15 mouse cellular contexts compared by ENCODE assay signal in the genomic region with DNA sequence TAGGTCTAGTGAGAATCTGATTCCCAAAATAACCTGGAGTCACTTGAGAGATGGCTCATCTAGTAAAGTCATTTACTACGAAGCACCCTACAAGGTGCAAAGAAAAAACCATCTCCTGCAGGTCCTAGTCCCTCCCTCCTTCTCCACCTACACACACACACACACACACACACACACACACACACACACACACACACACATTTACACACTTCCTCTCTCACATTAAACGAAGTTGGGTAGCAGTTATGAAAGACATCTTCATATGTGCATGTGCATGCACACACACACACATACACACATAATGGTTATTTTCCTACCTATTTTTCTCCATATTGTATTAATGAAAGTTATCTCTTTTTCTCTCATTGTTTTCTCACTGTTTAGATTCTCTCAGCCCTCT.
DNase-seq lines count a peak whose midpoint lies in the region; ATAC-seq and TF ChIP-seq lines count a peak whose summit lies in the region.
"Had no signal": no experiment of that assay in that cellular context is flagged by ENCODE, and none has a peak within 500 bp of the region (broad histone marks: within the 10 kb centered on the region; RNA-seq: fewer than 3 reads in every experiment).

No protein-coding gene starts in this region.

- no peaks in the 10 kb centered on the region for H3K36me3 ChIP-seq in forebrain, embryonic 11.5 days (ENCODE audit: control insufficient read depth, insufficient read depth, low read length)
- H3K36me3 ChIP-seq in forebrain, embryonic 12.5 days (replicated peaks): no peaks in the 10 kb centered on the region
- H3K36me3 ChIP-seq in neural tube, embryonic 14.5 days (ENCODE audit: control insufficient read depth, insufficient read depth, low read length): no peaks in the 10 kb centered on the region
- 0 out of 2 replicates have a peak, but pooled peaks cover 3% of the 10 kb centered on the region for H3K36me3 ChIP-seq in midbrain, embryonic 13.5 days
- no peaks in the 10 kb centered on the region for H3K36me3 ChIP-seq in intestine, postnatal 0 days (ENCODE audit: control insufficient read depth, insufficient read depth)
- H3K36me3 ChIP-seq: kidney, embryonic 15.5 days; limb, embryonic 13.5 days; liver, embryonic 12.5 days had no signal

- H3K4me1 ChIP-seq in forebrain, embryonic 11.5 days (replicated peaks; ENCODE audit: control insufficient read depth, insufficient read depth, low read length): no peaks in the 10 kb centered on the region
- H3K4me1 ChIP-seq in forebrain, embryonic 12.5 days: no peaks in the 10 kb centered on the region
- H3K4me1 ChIP-seq in neural tube, embryonic 14.5 days (ENCODE audit: control insufficient read depth, insufficient read depth, low read length): no peaks in the 10 kb centered on the region
- 0 out of 2 replicates have a peak, but pooled peaks cover 4% of the 10 kb centered on the region for H3K4me1 ChIP-seq in midbrain, embryonic 13.5 days (replicated peaks)
- H3K4me1 ChIP-seq in intestine, postnatal 0 days (replicated peaks; ENCODE audit: control insufficient read depth, insufficient read depth, low read length): no peaks in the 10 kb centered on the region
- H3K4me1 ChIP-seq: kidney, embryonic 15.5 days; limb, embryonic 13.5 days; liver, embryonic 12.5 days; megakaryocyte, embryonic 14.5 days had no signal

- H3K9ac ChIP-seq in forebrain, embryonic 11.5 days (ENCODE audit: low read length): no peak overlapping the region
- no peak overlapping the region for H3K9ac ChIP-seq in forebrain, embryonic 12.5 days
- no peak overlapping the region for H3K9ac ChIP-seq in neural tube, embryonic 14.5 days (replicated peaks; ENCODE audit: low read depth, low read length)
- no peak overlapping the region for H3K9ac ChIP-seq in midbrain, embryonic 13.5 days (replicated peaks)
- no peak overlapping the region for H3K9ac ChIP-seq in intestine, postnatal 0 days (ENCODE audit: low read depth, low read length)
- H3K9ac ChIP-seq: kidney, embryonic 15.5 days; limb, embryonic 13.5 days; liver, embryonic 12.5 days; neural tube, embryonic 13.5 days had no signal

- no peak overlapping the region for H3K4me2 ChIP-seq in forebrain, embryonic 11.5 days (ENCODE audit: low read depth, low read length, severe bottlenecking)
- H3K4me2 ChIP-seq in forebrain, embryonic 12.5 days: no peak overlapping the region
- H3K4me2 ChIP-seq in neural tube, embryonic 14.5 days (ENCODE audit: low read depth, low read length): no peak overlapping the region
- H3K4me2 ChIP-seq in midbrain, embryonic 13.5 days (replicated peaks): no peak overlapping the region
- H3K4me2 ChIP-seq in intestine, postnatal 0 days (replicated peaks; ENCODE audit: low read depth): no peak overlapping the region
- H3K4me2 ChIP-seq: heart, embryonic 11.5 days; kidney, embryonic 15.5 days; limb, embryonic 13.5 days; liver, embryonic 12.5 days; neural tube, embryonic 13.5 days had no signal

- H3K4me3 ChIP-seq in forebrain, embryonic 11.5 days (ENCODE audit: low read depth, low read length): no peak overlapping the region
- H3K4me3 ChIP-seq in forebrain, embryonic 12.5 days (replicated peaks): no peak overlapping the region
- H3K4me3 ChIP-seq in neural tube, embryonic 14.5 days (ENCODE audit: low read depth, low read length): no peak overlapping the region
- no peak overlapping the region for H3K4me3 ChIP-seq in midbrain, embryonic 13.5 days (replicated peaks)
- no peak overlapping the region for H3K4me3 ChIP-seq in intestine, postnatal 0 days (ENCODE audit: low read depth, low read length)
- H3K4me3 ChIP-seq: kidney, embryonic 15.5 days; limb, embryonic 13.5 days; liver, embryonic 12.5 days; megakaryocyte, embryonic 14.5 days; neural tube, embryonic 13.5 days had no signal

- no peak for DNase-seq in forebrain, embryonic 11.5 days (ENCODE audit: low spot score)
- no peak for DNase-seq in neural tube, embryonic 10.5 days (ENCODE audit: extremely low spot score, low spot score)
- DNase-seq in gastrocnemius, postnatal 25 days: no peak
- DNase-seq in spleen, postnatal 10 days (ENCODE audit: low spot score in 2 of 2): no peak

- 76% methylated on average over 2 of the region's 2 CpGs for WGBS in forebrain, embryonic 11.5 days
- 78% methylated on average over 2 of the region's 2 CpGs for WGBS in forebrain, embryonic 12.5 days
- WGBS in neural tube, embryonic 14.5 days: 71% methylated on average over 2 of the region's 2 CpGs
- 79% methylated on average over 2 of the region's 2 CpGs for WGBS in midbrain, embryonic 13.5 days
- WGBS in intestine, postnatal 0 days: 65% methylated on average over 2 of the region's 2 CpGs

- 0 out of 2 replicates have a peak, but pooled peaks have one; percentile 13 for ATAC-seq in forebrain, embryonic 11.5 days (replicated peaks; ENCODE audit: low FRiP score)
- no peak; the same call in 1 of the 2 replicates for ATAC-seq in forebrain, embryonic 12.5 days (ENCODE audit: low FRiP score)
- ATAC-seq in neural tube, embryonic 14.5 days (ENCODE audit: low read depth): peak; percentile 28; the same call in 1 of the 2 replicates
- ATAC-seq in midbrain, embryonic 13.5 days: peak; percentile 48
- no peak for ATAC-seq in intestine, postnatal 0 days
- ATAC-seq: intestine, embryonic 16.5 days; liver, embryonic 12.5 days had no signal

- H3K27ac ChIP-seq in forebrain, embryonic 11.5 days (ENCODE audit: low read depth, low read length): no peak overlapping the region
- H3K27ac ChIP-seq in forebrain, embryonic 12.5 days: no peak overlapping the region
- no peak overlapping the region for H3K27ac ChIP-seq in neural tube, embryonic 14.5 days (ENCODE audit: low read depth, low read length)
- no peak overlapping the region for H3K27ac ChIP-seq in midbrain, embryonic 13.5 days
- H3K27ac ChIP-seq in intestine, postnatal 0 days (ENCODE audit: low read depth, low read length): no peak overlapping the region
- H3K27ac ChIP-seq: kidney, embryonic 15.5 days; limb, embryonic 13.5 days; liver, embryonic 12.5 days; neural tube, embryonic 13.5 days had no signal

- no peak for TF ChIP-seq CTCF in intestine, postnatal 0 days (IDR thresholded peaks at IDR 0.05; ENCODE audit: low read depth)

- H3K9me3 ChIP-seq in forebrain, embryonic 11.5 days (ENCODE audit: control insufficient read depth, low read length): no peaks in the 10 kb centered on the region
- H3K9me3 ChIP-seq in forebrain, embryonic 12.5 days: no peaks in the 10 kb centered on the region
- no peaks in the 10 kb centered on the region for H3K9me3 ChIP-seq in neural tube, embryonic 14.5 days (ENCODE audit: control insufficient read depth, low read length)
- H3K9me3 ChIP-seq in midbrain, embryonic 13.5 days: no peaks in the 10 kb centered on the region
- H3K9me3 ChIP-seq in intestine, postnatal 0 days (ENCODE audit: control insufficient read depth): no peaks in the 10 kb centered on the region
- H3K9me3 ChIP-seq: kidney, embryonic 15.5 days; limb, embryonic 13.5 days; liver, embryonic 12.5 days; megakaryocyte, embryonic 14.5 days; neural tube, embryonic 13.5 days had no signal

- no peaks in the 10 kb centered on the region for H3K27me3 ChIP-seq in forebrain, embryonic 11.5 days (ENCODE audit: control insufficient read depth, insufficient read depth, low read length)
- H3K27me3 ChIP-seq in forebrain, embryonic 12.5 days: no peaks in the 10 kb centered on the region
- no peaks in the 10 kb centered on the region for H3K27me3 ChIP-seq in neural tube, embryonic 14.5 days (ENCODE audit: control insufficient read depth, insufficient read depth, low read length)
- no peaks in the 10 kb centered on the region for H3K27me3 ChIP-seq in midbrain, embryonic 13.5 days
- no peaks in the 10 kb centered on the region for H3K27me3 ChIP-seq in intestine, postnatal 0 days (replicated peaks; ENCODE audit: control insufficient read depth, insufficient read depth, low read length)
- H3K27me3 ChIP-seq: kidney, embryonic 15.5 days; limb, embryonic 13.5 days; liver, embryonic 12.5 days; megakaryocyte, embryonic 14.5 days; neural tube, embryonic 13.5 days had no signal

Comparison
In these comparisons a context has a peak if more than half of its experiments do, and no peak if none do; other contexts are left out.
1. ATAC-seq: peak in forebrain, embryonic 11.5 days (single experiment), neural tube, embryonic 14.5 days (single experiment) and midbrain, embryonic 13.5 days (single experiment); none in forebrain, embryonic 12.5 days (single experiment) and intestine, postnatal 0 days (single experiment).